Mouse (Mus musculus): ENCODE data around the gene Hdac4.

- no peak for TF ChIP-seq CTCF (IDR thresholded peaks at IDR 0.05; ENCODE audit: insufficient read depth, low read length)
- no peak for TF ChIP-seq POLR2A (IDR thresholded peaks at IDR 0.05; ENCODE audit: borderline replicate concordance, extremely low read depth, low read depth, low read length)
These were observed 252.9 kb downstream of the Hdac4 start for GRCm38 (mm10) chr1:91942583-91942982.
